Mouse (Mus musculus): ENCODE measurements at regions not wholly inside any gene's neighbourhood (a gene's known extent, or its start where the extent isn't known, plus 50 kb on each side); places are given as distances from the start of the nearest gene placed in this dataset.

- in situ Hi-C loops (cut with MboI, MseI): no loop called here
Measured at GRCm38 (mm10) chr10:9085441-9085840, 199.6 kb upstream of the Sash1 start.

GRCm38 (mm10) chr10:9074916-9075315 is 189.0 kb upstream of the Sash1 start:
- in situ Hi-C loops (cut with MboI, MseI): no loop called here

- in situ Hi-C loops (cut with MboI, MseI): no loop called here
Measured at GRCm38 (mm10) chr10:9071630-9072029, 185.8 kb upstream of the Sash1 start.

GRCm38 (mm10) chr10:9069608-9070190 is 183.8 kb upstream of the Sash1 start:
- in situ Hi-C loops (cut with MboI, MseI): no loop called here

GRCm38 (mm10) chr10:9066566-9066965 is 180.7 kb upstream of the Sash1 start:
- in situ Hi-C loops (cut with MboI, MseI): no loop called here

- in situ Hi-C loops (cut with MboI, MseI): no loop called here
Measured at GRCm38 (mm10) chr10:9061979-9062378, 176.1 kb upstream of the Sash1 start.

GRCm38 (mm10) chr10:9055274-9055673 is 169.4 kb upstream of the Sash1 start:
- in situ Hi-C loops (cut with MboI, MseI): no loop called here

GRCm38 (mm10) chr10:9053371-9053770 is 167.5 kb upstream of the Sash1 start:
- in situ Hi-C loops (cut with MboI, MseI): no loop called here

GRCm38 (mm10) chr10:9047341-9047740 is 161.5 kb upstream of the Sash1 start:
- in situ Hi-C loops (cut with MboI, MseI): no loop called here

GRCm38 (mm10) chr10:9044746-9045370 is 159.0 kb upstream of the Sash1 start:
- in situ Hi-C loops (cut with MboI, MseI): no loop called here

GRCm38 (mm10) chr10:9043507-9043906 is 157.6 kb upstream of the Sash1 start:
- in situ Hi-C loops (cut with MboI, MseI): no loop called here

GRCm38 (mm10) chr10:9030486-9030885 is 144.6 kb upstream of the Sash1 start:
- in situ Hi-C loops (cut with MboI, MseI): no loop called here

GRCm38 (mm10) chr10:9029506-9029905 is 143.6 kb upstream of the Sash1 start:
- in situ Hi-C loops (cut with MboI, MseI): no loop called here

- in situ Hi-C loops (cut with MboI, MseI): no loop called here
Measured at GRCm38 (mm10) chr10:9027070-9027807, 141.4 kb upstream of the Sash1 start.

GRCm38 (mm10) chr10:9014810-9015505 is 129.1 kb upstream of the Sash1 start:
- in situ Hi-C loops (cut with MboI, MseI): no loop called here

- in situ Hi-C loops (cut with MboI, MseI): no loop called here
Measured at GRCm38 (mm10) chr10:9013549-9013925, 127.7 kb upstream of the Sash1 start.

GRCm38 (mm10) chr10:9012829-9013548 is 127.1 kb upstream of the Sash1 start:
- in situ Hi-C loops (cut with MboI, MseI): no loop called here

- in situ Hi-C loops (cut with MboI, MseI): no loop called here
Measured at GRCm38 (mm10) chr10:9011906-9012305, 126.0 kb upstream of the Sash1 start.

GRCm38 (mm10) chr10:9010191-9010590 is 124.3 kb upstream of the Sash1 start:
- in situ Hi-C loops (cut with MboI, MseI): no loop called here

- in situ Hi-C loops (cut with MboI, MseI): no loop called here
Measured at GRCm38 (mm10) chr10:9005140-9005909, 119.5 kb upstream of the Sash1 start.

GRCm38 (mm10) chr10:9002261-9002660 is 116.4 kb upstream of the Sash1 start:
- in situ Hi-C loops (cut with MboI, MseI): no loop called here

All from T-helper 2 cell (primary cell).